Mouse (Mus musculus): ENCODE measurements at regions not wholly inside any gene's neighbourhood (a gene's known extent, or its start where the extent isn't known, plus 50 kb on each side); places are given as distances from the start of the nearest gene placed in this dataset.

- DNase-seq, result no peak
Observed at GRCm38 (mm10) chr19:36178828-36179251, 58.9 kb upstream of the Ankrd1 start.

- DNase-seq, result peak; percentile 52 to 58
Observed at GRCm38 (mm10) chr19:36180329-36180728, 60.4 kb upstream of the Ankrd1 start.

- no peak for DNase-seq
Observed at GRCm38 (mm10) chr19:36181535-36181934, 61.6 kb upstream of the Ankrd1 start.

GRCm38 (mm10) chr19:36183127-36183526, 63.2 kb upstream of the Ankrd1 start:
- peak in 1 of 2 experiments; percentile 49 for DNase-seq

GRCm38 (mm10) chr19:36189662-36190061, 69.8 kb upstream of the Ankrd1 start:
- no peak for DNase-seq

DNA sequence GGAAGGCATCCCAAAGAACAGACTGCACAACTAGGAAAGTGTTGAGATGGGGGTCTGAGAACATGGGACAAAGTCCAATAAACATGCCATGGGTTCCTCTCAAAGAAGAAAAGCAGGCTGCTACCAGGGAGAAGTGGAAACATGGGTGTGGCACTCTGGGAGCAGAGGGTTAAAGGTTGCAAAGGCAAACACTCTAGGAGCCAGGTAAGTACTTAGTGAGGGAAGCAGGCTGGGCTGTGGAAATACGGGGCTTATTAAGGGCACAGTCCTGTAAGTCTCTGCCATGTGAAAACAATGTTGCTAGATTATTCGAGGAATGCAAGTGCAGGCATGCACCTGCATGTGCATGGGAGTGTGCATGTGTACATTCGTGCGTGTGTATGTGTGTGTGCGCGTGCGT, 71.7 kb upstream of the Ankrd1 start:
- DNase-seq, result no peak

DNA sequence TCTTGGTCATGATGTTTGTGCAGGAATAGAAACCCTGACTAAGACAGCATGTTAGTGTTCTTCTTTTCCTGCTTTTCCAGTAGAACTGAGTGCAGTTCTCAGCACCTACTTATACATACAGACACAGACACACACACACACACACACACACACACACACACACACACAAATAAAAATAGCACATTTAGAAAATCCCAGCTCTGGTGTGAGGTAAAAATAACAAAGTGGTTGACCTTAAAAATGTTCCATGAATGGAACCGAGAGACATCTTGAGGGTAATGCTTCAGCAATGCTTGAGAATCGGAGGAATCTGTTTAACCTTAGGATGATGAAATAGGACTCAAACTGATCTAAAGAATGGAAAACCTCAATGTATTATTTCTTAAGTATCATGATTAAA, 84.4 kb upstream of the Ankrd1 start:
- no peak for DNase-seq

GRCm38 (mm10) chr19:36204965-36205718, 85.2 kb upstream of the Ankrd1 start:
- no peak for DNase-seq

DNA sequence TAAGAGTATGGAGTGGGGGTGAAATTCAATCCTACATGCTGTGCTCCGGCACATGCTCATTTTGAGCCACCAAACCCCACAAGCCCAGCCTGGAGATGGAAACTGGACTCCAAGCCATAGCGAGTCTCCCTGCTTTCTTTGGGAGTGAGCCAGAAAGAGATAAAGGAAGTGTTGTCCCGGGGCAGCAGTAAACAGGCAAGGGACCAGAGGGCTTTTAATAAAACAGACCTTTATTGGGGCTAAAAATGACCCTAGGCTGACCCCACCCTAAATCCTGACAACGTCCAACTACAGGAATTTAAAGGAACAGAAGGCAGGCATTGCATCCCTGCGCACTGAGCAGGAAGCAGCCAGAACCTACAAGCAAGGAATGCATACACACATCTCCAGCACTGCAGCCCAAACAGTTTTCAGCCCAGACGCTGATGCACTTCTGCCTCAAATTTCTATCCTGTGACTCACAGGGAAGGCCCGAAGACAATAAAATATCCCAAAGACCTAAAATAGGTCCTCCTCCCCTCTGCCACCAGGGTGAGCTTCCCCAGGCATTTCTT, 87.9 kb upstream of the Ankrd1 start:
- DNase-seq, result no peak

DNA sequence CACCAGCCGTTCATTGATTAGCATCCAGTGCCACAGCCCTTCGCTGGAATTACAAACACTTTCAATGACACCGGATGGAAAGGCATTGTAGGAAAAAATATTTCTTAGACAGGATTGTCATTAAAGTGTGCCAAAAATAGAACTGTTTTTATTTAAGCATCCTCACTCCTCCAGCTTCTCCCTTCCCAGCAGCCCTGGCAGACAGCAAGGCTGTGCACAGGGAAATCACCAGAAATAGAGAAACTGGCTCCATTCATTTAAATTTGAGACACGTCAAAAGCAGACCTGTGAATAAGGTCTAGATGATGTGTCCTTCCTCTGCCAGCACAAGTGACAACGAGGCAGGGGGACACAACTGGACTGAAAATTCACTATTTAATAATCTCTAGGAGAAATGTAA, 88.5 kb upstream of the Ankrd1 start:
- no peak for DNase-seq

DNA sequence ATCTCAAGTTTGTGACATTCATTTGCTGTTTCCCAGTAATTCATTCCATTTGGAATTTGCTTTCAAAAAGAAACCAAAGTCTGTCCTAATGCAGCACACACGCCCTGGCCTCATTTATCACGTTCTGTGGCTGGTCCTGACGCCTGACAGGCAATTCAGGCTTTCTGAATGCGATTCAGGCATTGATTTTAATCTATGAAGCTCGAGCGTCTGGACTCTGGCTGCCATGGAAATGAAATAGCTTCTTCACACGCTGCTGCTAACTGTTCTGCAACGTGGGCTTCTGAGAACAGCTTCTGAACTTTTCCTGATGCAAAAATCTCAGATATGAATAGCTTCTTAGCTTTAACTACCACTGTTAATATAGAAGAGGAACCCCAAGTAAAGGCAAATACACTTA, 93.6 kb upstream of the Ankrd1 start:
- DNase-seq, result no peak

DNA sequence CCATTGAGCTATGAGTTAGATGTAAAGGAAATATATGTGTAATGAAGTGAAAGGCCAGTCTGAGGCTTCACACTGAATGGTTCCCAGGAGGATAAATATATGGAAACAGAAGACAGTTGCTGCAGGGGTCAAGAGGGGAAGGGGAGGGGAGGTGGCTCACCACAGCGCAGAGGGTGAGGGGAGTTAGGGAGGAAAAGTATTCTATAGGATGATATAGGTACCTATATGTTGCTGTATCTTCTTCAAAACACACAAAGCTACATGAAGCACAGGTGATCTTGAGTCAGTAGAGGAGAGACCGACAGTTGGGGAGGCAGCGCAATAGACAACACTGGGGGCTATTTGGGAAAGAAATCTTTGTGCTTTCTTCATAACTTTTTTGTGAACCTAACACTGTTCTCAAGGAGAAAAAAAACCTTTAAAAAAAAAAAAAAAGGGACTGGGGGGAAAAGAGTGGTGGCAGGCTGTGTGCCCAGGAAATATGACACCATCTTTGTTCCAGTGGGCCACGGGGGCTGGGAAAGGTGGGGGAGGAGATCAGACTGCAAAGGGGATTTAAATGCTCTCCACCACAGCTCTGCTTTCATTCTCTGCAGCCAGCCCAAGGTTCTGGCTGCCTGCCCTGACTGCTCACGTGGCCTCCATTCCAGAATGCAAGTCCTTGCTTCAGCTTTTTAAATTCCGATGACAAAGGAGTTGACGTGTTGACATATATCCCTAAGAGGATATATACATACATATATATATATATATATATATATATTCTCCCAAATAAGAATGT, 94.5 kb upstream of the Ankrd1 start:
- DNase-seq, result peak in 1 of 2 experiments; percentile 48

DNA sequence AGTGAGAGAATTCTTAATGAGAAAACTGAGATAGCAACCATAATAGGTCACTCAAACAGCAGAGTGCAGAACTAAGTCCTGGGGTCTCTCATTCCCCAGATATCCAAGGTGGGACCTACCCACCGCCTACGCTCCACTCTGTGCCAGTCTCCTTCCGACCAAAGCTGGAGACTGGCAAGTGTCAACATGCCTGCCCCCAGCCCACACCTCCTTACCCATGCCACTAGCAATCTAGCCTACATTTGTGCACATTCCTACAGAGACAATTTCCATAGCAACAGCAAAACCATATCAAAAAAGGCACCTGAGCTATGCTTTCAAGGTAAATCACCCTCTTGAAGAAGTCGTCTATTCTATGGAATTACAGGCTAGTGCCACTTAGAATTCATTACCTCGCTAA, 97.3 kb upstream of the Ankrd1 start:
- no peak for DNase-seq

- DNase-seq, result no peak
Observed at GRCm38 (mm10) chr19:36217605-36218004, 97.7 kb upstream of the Ankrd1 start.

GRCm38 (mm10) chr19:36218921-36219320, 99.0 kb upstream of the Ankrd1 start:
- DNase-seq, result peak; percentile 36 to 53

DNA sequence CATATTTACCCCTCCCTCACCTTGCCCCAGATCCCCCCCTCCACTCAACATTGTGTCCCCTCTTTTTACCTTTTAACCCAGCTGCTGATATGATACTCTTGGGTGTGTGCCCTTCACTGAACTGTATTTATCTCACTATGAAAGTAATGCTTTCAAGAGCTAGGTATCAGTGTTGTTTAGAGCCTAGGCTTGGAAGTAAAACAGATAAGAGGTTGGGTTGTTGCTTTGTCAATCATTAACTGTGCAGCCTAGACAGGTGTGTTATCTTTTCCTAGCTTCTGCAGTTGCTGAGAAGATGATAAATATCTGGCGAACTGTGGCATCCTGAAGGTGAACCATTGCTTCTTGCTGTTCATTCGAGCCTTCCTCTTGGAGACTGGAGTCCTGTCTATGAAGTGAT, 101.2 kb upstream of the Ankrd1 start:
- no peak for DNase-seq

DNA sequence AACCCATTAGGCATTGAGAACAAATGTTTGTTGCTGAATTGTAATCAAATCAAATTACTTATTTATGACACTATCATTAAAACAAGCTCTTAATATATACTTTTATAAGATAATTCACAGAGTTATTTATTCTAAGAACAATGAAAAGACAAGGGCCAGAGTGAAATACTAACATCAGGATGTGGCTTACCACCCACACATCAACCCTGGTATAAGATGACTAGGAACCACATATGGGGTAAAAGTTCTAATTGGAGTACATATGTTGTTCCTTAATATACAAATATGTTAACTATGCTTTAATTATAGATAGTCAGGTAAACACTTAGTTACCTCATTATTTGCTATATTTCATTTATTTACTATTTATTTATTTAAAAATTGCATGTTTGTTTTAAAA, 101.7 kb upstream of the Ankrd1 start:
- no peak for DNase-seq

DNA sequence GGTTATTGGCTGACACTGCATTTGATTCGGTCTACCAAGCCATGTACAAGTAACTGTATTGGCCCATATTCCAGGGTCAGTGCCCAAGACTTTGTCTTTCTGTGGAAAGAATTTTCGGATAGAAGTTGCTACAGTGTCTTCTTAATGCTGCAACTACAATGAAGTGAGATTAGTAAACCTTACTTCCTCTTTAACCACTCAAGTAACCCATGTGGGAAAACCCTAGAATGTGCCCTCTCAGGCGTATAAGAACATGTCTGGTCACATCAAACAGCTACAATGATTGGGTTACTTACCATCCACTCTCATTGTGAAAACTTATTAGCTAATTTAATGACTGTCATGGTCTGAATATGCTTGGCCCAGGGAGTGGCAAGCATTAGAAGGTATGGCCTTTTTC, 102.3 kb upstream of the Ankrd1 start:
- DNase-seq, result no peak

GRCm38 (mm10) chr19:36224518-36224917, 104.6 kb upstream of the Ankrd1 start:
- no peak for DNase-seq

- no peak for DNase-seq
Observed at GRCm38 (mm10) chr19:36225612-36226011, 105.7 kb upstream of the Ankrd1 start.

- DNase-seq, result no peak
Observed at GRCm38 (mm10) chr19:36227418-36228160, 107.7 kb upstream of the Ankrd1 start.

DNA sequence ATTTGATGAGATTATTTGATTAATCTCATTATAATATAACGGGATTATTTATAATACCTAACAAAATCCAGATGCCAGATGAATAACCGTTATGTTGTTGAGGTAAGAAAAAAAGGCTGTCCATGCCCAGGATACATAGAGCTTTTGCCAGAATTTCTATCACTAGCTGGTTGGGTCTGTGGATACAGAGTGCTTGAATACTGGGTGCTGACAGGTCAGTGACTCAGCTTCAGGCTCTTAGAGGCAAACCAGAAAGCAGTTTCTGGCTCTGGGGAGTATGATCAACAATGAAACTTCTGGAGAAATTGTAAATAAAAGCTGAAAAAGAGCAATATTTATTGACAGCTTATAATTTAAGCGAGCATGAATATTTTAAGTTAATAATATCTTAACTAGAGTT, 109.4 kb upstream of the Ankrd1 start:
- DNase-seq, result no peak

- DNase-seq, result no peak
Observed at GRCm38 (mm10) chr19:36229941-36230340, 110.0 kb upstream of the Ankrd1 start.

Data from cerebellum, postnatal 25 days (tissue).